Mouse (Mus musculus) embryonic facial prominence, embryonic 13.5 days (tissue): Measurements from ENCODE around the gene Gm13023. TPM values are rescaled to one million over a fixed set of nuclear protein-coding genes. Genes with fewer than 3 reads are reported as not detected.
"Not testable (repeated sequence)": the region's sequence is repeated elsewhere in the genome, so short reads cannot be mapped to it uniquely, and the experiment has no call there.

Experiments used
- ATAC-seq: fragments of 200-750 bp; cut with Nextera tagmentation; 2 replicates; pipeline ENCODE4 v1.8.0; 2017; ENCODE audit warnings: low read depth; ENCODE audit not compliant: insufficient number of reproducible peaks, insufficient read depth, low FRiP score, low TSS enrichment
- H3K27ac ChIP-seq: fragments of 300-500 bp; sonication (generic); 2 replicates; pipeline ENCODE4 v1.5.1; 2015; ENCODE audit warnings: moderate library complexity, mild to moderate bottlenecking, inconsistent platforms
- H3K27me3 ChIP-seq: fragments of 300-500 bp; sonication (generic); 2 replicates; pipeline ENCODE4 v1.6.1; 2015; ENCODE audit warnings: mild to moderate bottlenecking, inconsistent platforms
- H3K36me3 ChIP-seq: fragments of 300-500 bp; sonication (generic); 2 replicates; pipeline ENCODE4 v1.6.1; 2015; ENCODE audit warnings: mild to moderate bottlenecking, inconsistent platforms
- H3K4me1 ChIP-seq: fragments of 300-500 bp; sonication (generic); 2 replicates; pipeline ENCODE4 v1.6.1; 2015; ENCODE audit warnings: inconsistent platforms
- H3K4me2 ChIP-seq: fragments of 300-500 bp; sonication (generic); 2 replicates; pipeline ENCODE4 v1.6.1; 2015; ENCODE audit warnings: moderate library complexity, mild to moderate bottlenecking, inconsistent platforms
- H3K4me3 ChIP-seq: fragments of 300-500 bp; sonication (generic); 2 replicates; pipeline ENCODE4 v1.5.1; 2015; ENCODE audit warnings: mild to moderate bottlenecking, inconsistent platforms
- H3K9ac ChIP-seq: fragments of 300-500 bp; sonication (generic); 2 replicates; pipeline ENCODE4 v1.6.1; 2015; ENCODE audit warnings: mild to moderate bottlenecking, inconsistent platforms
- H3K9me3 ChIP-seq: fragments of 300-500 bp; sonication (generic); 2 replicates; pipeline ENCODE4 v1.6.1; 2016; ENCODE audit warnings: inconsistent platforms
- WGBS: fragments of 180-500 bp; shearing (Covaris S2); methylation state at CpG from one replicate; pipeline ENCODE4 v1.1.7; 2015; ENCODE audit warnings: mixed read lengths; 5-methylcytosine and 5-hydroxymethylcytosine counted together
- polyA plus RNA-seq: library from polyadenylated mRNA; unstranded; fragments of >200 nt; fragmentation: Nextera tagmentation; extraction: Ambion mirVana; gene quantifications from 2 replicates; pipeline ENCODE4 v1.2.1, GENCODE M21; 2015

Gm13023 gene
- not detected in 2 replicates for polyA plus RNA-seq

DNA sequence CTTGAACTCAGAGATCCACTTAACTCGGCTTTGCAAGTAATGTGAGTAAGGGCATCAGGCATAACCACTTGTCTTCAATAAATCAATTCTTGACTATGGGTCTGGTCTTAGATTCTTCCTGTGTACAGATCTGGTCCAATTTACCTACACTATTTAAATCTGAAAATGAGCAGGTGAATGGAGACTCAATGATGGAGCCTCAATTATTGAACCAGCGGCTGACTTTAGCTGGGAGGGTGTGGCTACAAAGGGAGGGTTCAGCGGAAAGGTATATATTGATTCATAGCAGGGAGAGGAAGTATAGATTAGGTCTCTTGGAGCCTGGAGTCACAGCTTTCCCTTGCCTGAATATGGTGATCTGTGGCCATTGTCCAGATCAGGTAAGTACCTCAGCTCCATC is at the start of gene Gm13023:
Gene Gm13023 (plus strand): TSS at position 301 of the 400 bp plus-strand sequence.
- H3K4me3 ChIP-seq, H3K27me3 ChIP-seq, ATAC-seq, H3K4me2 ChIP-seq, H3K27ac ChIP-seq, H3K36me3 ChIP-seq, H3K4me1 ChIP-seq, H3K9ac ChIP-seq: not testable (repeated sequence)
- WGBS: 85% methylated on average over 3 of the region's 3 CpGs
- H3K9me3 ChIP-seq: peaks cover 11% of the 10 kb centered on the region

DNA sequence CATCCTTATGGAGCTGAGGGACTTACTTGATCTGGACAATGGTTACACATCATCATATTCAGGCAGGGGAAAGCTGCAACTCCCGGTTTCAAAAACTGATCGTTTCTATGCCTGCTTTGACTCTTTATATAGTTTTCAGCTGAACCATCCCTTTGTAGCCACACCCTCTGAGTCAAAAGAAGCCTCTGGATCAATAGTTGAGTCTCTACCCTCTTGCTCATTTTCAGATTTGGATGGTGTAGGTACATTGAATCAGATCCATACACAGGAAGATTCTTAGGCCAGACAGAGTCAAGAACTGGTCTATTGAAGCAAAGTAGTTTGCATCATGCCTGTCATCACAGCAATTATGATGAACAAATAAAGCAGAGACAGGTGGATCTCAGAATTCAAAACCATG is 26.8 kb downstream of the Gm13023 start, which contains the start of gene Gm13084:
Gene Gm13084 (minus strand): TSS at position 101 of the 400 bp plus-strand sequence.
- H3K27me3 ChIP-seq: no peaks in the 10 kb centered on the region
- no peak within 1 kb of the TSS for H3K9ac ChIP-seq
- WGBS: 77% methylated on average over 2 of the region's 2 CpGs
- no peak within 1 kb of the TSS for H3K4me3 ChIP-seq
- no peaks in the 10 kb centered on the region for H3K4me1 ChIP-seq
- no peak within 1 kb of the TSS for H3K4me2 ChIP-seq
- no peak within 1 kb of the TSS for H3K27ac ChIP-seq
- no peaks in the 10 kb centered on the region for H3K36me3 ChIP-seq
- no peak for ATAC-seq
- peaks cover 5% of the 10 kb centered on the region for H3K9me3 ChIP-seq

Other genes starting within 250 kb of the Gm13023 start
- gene BC080695, start 237.7 kb upstream of the Gm13023 start, polyA plus RNA-seq: not detected in 2 replicates
- not detected in 2 replicates for gene Gm13057, start 237.6 kb upstream of the Gm13023 start, polyA plus RNA-seq
- not detected in 2 replicates for gene Gm13083, start 174.3 kb upstream of the Gm13023 start, polyA plus RNA-seq
- not detected in 2 replicates for gene Gm13088, start 132.1 kb upstream of the Gm13023 start, polyA plus RNA-seq
- gene Gm13089, start 86.6 kb upstream of the Gm13023 start, polyA plus RNA-seq: not detected in 2 replicates
- gene Gm13078, start 69.9 kb upstream of the Gm13023 start, polyA plus RNA-seq: not detected in 2 replicates
- gene Gm13084, start 26.7 kb downstream of the Gm13023 start, polyA plus RNA-seq: not detected in 2 replicates
- gene Gm13103, start 57.1 kb downstream of the Gm13023 start, polyA plus RNA-seq: not detected in 2 replicates
- not detected in 2 replicates for gene Pramef6, start 111.0 kb downstream of the Gm13023 start, polyA plus RNA-seq
- gene Pramef25, start 161.7 kb downstream of the Gm13023 start, polyA plus RNA-seq: not detected in 2 replicates
- not detected in 2 replicates for gene Gm13101, start 177.6 kb downstream of the Gm13023 start, polyA plus RNA-seq
- not detected in 2 replicates for gene Pramef17, start 205.0 kb downstream of the Gm13023 start, polyA plus RNA-seq